Mouse (Mus musculus) layer of hippocampus, postnatal 10 days (tissue): ENCODE measurements at regions not wholly inside any gene's neighbourhood (a gene's known extent, or its start where the extent isn't known, plus 50 kb on each side); places are given as distances from the start of the nearest gene placed in this dataset.

Experiments used
- DNase-seq, 2 experiments: peaks; one replicate each; pipeline ENCODE4 v3.0.0; 2021; ENCODE audit warnings: low spot score in 2 of 2

DNA sequence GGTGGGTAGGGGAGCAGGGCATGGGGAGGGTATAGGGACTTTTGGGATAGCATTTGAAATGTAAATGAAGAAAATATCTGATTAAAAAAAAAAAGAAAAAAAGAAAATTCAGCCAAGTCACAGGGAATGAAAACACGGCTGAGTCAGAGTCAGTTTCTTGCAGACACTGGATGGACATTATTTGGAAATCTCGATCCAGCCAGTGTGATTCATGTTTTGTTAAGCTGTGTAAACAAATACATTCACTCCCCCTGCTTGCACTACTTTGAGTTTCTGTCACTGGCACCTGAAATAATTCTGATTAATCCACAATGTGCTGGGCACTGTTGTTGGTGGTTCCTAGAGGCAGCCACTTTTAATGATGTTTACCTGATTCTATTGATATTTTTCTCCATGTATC is 68.6 kb upstream of the Mtpn start:
- DNase-seq: no peak

DNA sequence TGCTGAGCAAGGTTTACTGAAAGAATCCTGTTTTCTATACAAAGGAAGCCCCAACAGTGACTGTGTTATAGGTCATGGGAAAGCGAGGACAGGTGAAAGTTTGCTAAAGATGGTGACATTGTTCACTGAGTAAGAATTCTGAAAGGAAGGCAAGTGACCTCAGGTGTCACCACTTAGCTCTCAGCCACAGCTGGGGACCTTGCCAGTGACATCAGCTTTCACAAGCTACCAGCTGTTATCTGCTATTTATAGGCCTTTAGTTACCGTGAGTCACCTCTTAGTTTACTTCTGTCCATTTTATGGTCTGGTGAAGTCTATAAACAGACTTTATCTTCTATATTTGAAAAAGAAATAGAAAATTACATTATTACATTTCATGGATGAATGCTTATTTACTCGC is 65.4 kb upstream of the Mtpn start:
- DNase-seq: no peak

DNA sequence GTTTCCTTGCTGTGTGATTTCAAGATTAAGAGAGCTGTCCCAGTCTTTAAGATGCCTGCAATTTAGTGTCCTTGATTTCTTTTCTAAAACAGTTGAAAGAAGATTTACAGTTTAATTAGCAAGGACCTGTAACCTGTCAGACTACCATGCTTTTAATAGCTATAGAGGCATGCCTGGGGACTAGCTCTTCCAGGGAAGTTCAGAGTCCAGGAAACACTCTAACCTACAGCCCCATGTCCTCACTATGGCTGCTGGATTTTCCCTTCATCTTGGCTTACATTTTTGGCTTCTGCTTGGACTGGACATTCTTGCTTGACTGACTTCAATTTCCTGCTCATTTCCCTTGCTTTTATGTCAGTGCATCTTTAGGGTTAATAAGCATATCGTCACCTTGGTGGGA is 61.7 kb upstream of the Mtpn start:
- no peak for DNase-seq

DNA sequence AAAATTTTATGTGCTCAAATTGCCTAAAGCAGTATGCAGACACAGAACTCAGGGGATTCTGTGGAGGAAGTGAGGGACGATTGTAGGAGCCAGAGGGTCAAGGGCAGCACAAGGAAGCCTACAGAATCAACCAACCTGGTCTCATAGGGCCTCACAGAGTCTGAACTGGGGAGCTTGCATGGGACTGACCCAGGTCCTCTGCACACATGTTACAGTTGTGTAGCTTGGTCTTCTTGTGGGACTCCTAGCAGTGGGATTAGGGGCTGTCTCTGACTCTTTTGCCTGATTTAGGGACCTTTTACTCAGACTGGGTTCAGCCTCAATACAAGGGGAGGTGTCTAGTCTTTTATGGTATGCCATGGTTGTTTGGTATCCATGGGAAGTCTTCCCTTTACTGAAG is 60.2 kb upstream of the Mtpn start:
- DNase-seq: no peak

DNA sequence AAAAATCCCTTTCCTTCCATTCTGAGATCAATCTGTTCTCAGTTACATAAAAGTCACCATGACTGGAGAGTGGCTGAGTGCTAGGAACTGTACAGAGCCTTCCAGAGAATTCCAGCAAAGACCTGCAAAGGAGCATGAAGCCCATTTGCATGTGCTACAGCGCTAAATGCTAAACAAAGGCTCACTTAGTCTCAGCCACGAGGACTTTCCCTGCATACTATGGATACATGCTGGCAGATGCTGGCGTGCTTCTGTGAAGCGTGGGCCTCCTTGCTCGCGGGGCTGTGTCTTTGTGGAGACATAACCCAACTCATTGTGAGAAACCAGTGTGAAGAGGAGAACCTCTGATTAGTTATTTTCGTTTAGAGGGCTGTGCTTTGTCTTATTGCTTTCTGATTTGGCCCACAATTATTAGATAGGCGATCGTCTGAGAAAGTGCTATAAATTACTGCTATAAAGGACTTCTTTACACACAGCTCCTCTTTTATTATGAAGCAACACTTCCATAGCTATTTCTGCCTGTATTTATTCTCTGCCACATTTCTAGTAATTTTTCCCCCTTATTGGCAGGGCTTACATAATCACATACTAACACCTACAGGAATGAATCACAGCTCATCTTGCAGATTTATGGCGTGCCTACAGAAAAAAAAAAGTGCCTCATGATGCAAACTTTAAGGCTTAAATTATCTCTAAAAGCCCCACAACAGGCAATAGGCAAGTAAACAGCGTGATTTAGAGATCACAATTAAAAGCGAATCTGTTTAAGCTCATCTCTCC is 58.9 kb upstream of the Mtpn start:
- DNase-seq: peak; percentile 4 to 14

DNA sequence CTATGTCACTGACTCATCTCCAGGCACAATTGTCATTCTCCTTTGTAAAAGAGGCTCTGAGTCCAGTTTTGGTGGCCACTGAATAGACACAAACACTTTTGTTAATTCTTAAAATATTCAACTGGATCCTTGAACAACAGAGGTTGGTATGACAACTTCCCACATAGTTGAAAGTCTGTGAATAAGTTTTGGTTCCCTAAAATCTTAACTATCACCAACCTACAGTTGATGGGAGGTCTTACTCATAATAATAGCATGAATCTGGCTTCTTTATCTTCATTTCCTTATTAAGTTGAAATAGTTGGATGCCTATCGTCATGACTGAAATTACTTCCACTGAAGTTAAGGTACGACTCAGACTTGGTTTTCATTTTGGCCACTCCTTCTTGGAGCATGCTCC is 55.3 kb upstream of the Mtpn start:
- DNase-seq: no peak

DNA sequence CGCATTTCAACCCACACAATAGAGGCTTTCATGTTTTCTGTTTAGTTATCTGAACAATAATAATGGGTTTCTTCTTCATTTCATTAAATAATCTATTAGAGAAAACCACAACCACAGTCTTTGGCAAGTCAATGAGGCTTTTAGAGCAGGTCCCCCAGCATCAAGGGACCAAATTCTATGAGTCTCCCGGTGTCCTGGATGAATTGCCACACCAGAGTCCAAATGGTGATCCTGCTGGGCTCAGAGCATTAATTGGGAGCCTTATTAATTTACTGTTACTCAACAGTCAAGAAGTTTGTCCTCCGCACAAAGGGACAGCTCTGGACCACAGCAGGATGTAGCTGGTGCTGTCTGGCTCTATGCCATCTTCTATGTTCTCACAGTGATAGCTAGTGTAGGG is 52.5 kb upstream of the Mtpn start:
- DNase-seq: no peak
